In genomic region chr2:142813033-142813432, GRCm38 (mm10) we compare ENCODE assay signal across 9 mouse cellular contexts.
DNase-seq lines count a peak whose midpoint lies in the region; ATAC-seq and TF ChIP-seq lines count a peak whose summit lies in the region.
"Had no signal": no experiment of that assay in that cellular context is flagged by ENCODE, and none has a peak within 500 bp of the region (broad histone marks: within the 10 kb centered on the region; RNA-seq: fewer than 3 reads in every experiment).

No protein-coding gene starts in this region.

- H3K4me3 ChIP-seq in liver, postnatal 0 days (ENCODE audit: low read depth, low read length) = no peak overlapping the region
- H3K4me3 ChIP-seq: embryonic facial prominence, embryonic 12.5 days had no signal

- TF ChIP-seq CTCF in liver, postnatal 0 days (IDR thresholded peaks at IDR 0.05; ENCODE audit: low read depth) = peak; percentile 80

- TF ChIP-seq EP300 in liver, postnatal 0 days (IDR thresholded peaks at IDR 0.05; ENCODE audit: low read depth) = no peak

- peak; percentile 24 for DNase-seq in urinary bladder, postnatal 14 days (ENCODE audit: low spot score)
- no peak for DNase-seq in urinary bladder, adult 18-20 months (ENCODE audit: low spot score in 2 of 2)
- DNase-seq in heart, postnatal 10 days = peak; percentile 56 to 73
- peak; percentile 68 for DNase-seq in kidney, postnatal 14 days
- no peak for DNase-seq in liver, postnatal 0 days
- DNase-seq in retina, embryonic 14.5 days (ENCODE audit: low spot score) = peak; percentile 82
- no peak for DNase-seq in ovary, adult 18-20 months (ENCODE audit: low spot score)

- H3K9ac ChIP-seq in liver, postnatal 0 days (replicated peaks) = no peak overlapping the region
- H3K9ac ChIP-seq: embryonic facial prominence, embryonic 12.5 days had no signal

- intact Hi-C loops in heart, postnatal 10 days (cut with DNase I) = loop anchor here (10.0 kb wide), 1 partner anchor 558 kb away; no protein-coding TSS in a partner anchor

- no peaks in the 10 kb centered on the region; the same call in 1 of the 2 replicates for H3K36me3 ChIP-seq in liver, postnatal 0 days (replicated peaks; ENCODE audit: insufficient read depth, low read length)
- H3K36me3 ChIP-seq: embryonic facial prominence, embryonic 12.5 days had no signal

- WGBS in liver, postnatal 0 days (ENCODE audit: insufficient replicate concordance) = 34% methylated on average over 2 of the region's 2 CpGs

- H3K9me3 ChIP-seq in liver, postnatal 0 days (ENCODE audit: low read length) = no peaks in the 10 kb centered on the region
- H3K9me3 ChIP-seq: embryonic facial prominence, embryonic 12.5 days had no signal

- H3K27ac ChIP-seq in liver, postnatal 0 days (ENCODE audit: low read depth) = no peak overlapping the region
- H3K27ac ChIP-seq: embryonic facial prominence, embryonic 12.5 days had no signal

- no peak overlapping the region for H3K4me2 ChIP-seq in liver, postnatal 0 days (ENCODE audit: low read depth, low read length)
- H3K4me2 ChIP-seq: embryonic facial prominence, embryonic 12.5 days had no signal

- no peaks in the 10 kb centered on the region for H3K4me1 ChIP-seq in liver, postnatal 0 days (ENCODE audit: insufficient read depth)
- H3K4me1 ChIP-seq: embryonic facial prominence, embryonic 12.5 days had no signal

- peak; percentile 77 for ATAC-seq in common myeloid progenitor, adult 5-6 weeks (replicated peaks; ENCODE audit: low read depth, poor library complexity, severe bottlenecking)
- ATAC-seq in liver, postnatal 0 days = no peak

- H3K27me3 ChIP-seq in liver, postnatal 0 days (ENCODE audit: insufficient read depth, low read length) = no peaks in the 10 kb centered on the region
- H3K27me3 ChIP-seq: embryonic facial prominence, embryonic 12.5 days had no signal

Comparison
In these comparisons a context has a peak if more than half of its experiments do, and no peak if none do; other contexts are left out.
1. DNase-seq: peak in urinary bladder, postnatal 14 days (single experiment), heart, postnatal 10 days (2 of 2), kidney, postnatal 14 days (single experiment) and retina, embryonic 14.5 days (single experiment); none in urinary bladder, adult 18-20 months (0 of 2), liver, postnatal 0 days (single experiment) and ovary, adult 18-20 months (single experiment).